Mouse (Mus musculus): ENCODE results near the gene Ints7. TPM values are rescaled to one million over a fixed set of nuclear protein-coding genes. Genes with fewer than 3 reads are reported as not detected.

The Ints7 gene
- polyA plus RNA-seq, 1 experiment from 2014 or later, result 42.7 TPM

DNA sequence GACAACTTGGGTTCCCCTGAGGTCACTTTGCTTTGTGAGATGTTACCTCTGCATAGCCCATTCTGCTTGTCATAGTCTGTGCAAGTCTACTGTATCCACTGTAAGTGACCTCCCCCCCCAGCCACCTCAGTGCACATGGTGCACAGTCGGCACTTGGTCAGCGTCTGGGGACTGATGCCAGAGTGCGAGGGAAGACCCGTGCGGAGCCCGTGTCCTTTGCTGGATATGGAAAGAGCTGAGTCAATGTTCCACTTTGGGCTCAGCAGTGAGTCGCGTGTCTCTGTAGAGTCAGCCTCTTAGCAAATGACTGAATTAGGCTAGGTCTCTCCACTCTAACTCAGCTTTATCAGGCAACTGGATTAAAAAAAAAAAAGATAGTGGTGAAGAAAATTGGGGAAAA lies 47.4 kb downstream of the Ints7 start:
- Histone ChIP-seq H3K9ac (no peak overlapping the region), H3K27me3 (replicated peaks) (no peaks in the 10 kb centered on the region), H3K4me1 (no peaks in the 10 kb centered on the region), H3K4me2 (no peak overlapping the region), H3K27ac (no peak overlapping the region), H3K4me3 (no peak overlapping the region), H3K9me3 (no peaks in the 10 kb centered on the region), H3K36me3 (replicated peaks) (peaks cover 36% of the 10 kb centered on the region)
- WGBS, result 98% methylated on average over 8 of the region's 8 CpGs
- ATAC-seq (replicated peaks), result no peak

GRCm38 (mm10) chr1:191624492-191624891 lies 49.1 kb downstream of the Ints7 start:
- 86% methylated on average over 6 of the region's 6 CpGs for WGBS
- no peaks in the 10 kb centered on the region for H3K27me3 ChIP-seq (replicated peaks)
- no peak overlapping the region for H3K4me3 ChIP-seq
- no peaks in the 10 kb centered on the region for H3K9me3 ChIP-seq
- H3K4me1 ChIP-seq, result no peaks in the 10 kb centered on the region
- H3K36me3 ChIP-seq (replicated peaks), result peaks cover 24% of the 10 kb centered on the region
- no peak overlapping the region for H3K4me2 ChIP-seq
- H3K9ac ChIP-seq, result no peak overlapping the region
- no peak overlapping the region for H3K27ac ChIP-seq
- no peak for ATAC-seq (replicated peaks)

GRCm38 (mm10) chr1:191625026-191625425 lies 49.6 kb downstream of the Ints7 start:
- no peak overlapping the region for H3K4me2 ChIP-seq

DNA sequence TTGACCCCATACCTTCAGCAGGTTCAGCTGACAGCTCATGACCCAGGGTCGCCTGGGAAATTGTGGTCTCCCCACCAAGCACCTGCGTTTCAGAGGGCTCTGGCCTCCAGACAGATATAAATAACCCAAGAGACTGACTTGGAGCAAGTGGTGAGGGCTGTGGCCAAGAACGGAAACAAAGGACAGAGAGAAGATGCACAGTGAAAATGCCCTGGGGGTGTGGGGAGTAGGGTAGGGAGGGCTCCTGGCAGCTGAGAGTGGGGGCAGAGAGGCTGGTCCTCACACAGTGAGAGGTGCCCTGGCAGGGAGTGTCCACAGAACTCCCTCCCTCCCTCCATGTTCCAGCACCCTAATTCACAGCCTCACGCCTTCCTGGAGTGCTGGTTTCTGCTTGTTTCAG lies 50.2 kb downstream of the Ints7 start:
- Histone ChIP-seq H3K27ac (no peak overlapping the region), H3K4me1 (no peaks in the 10 kb centered on the region), H3K9me3 (no peaks in the 10 kb centered on the region), H3K4me2 (no peak overlapping the region), H3K27me3 (replicated peaks) (no peaks in the 10 kb centered on the region), H3K36me3 (replicated peaks) (peaks cover 13% of the 10 kb centered on the region; the same call in 1 of the 2 replicates), H3K4me3 (no peak overlapping the region), H3K9ac (no peak overlapping the region)
- WGBS, result 64% methylated on average over 4 of the region's 4 CpGs
- no peak for ATAC-seq (replicated peaks)

More at GRCm38 (mm10) chr1:191625026-191625425, 49.6 kb downstream of the Ints7 start:
- H3K27me3 ChIP-seq (replicated peaks), result no peaks in the 10 kb centered on the region
- no peak for ATAC-seq (replicated peaks)
- H3K9ac ChIP-seq, result no peak overlapping the region
- no peak overlapping the region for H3K4me3 ChIP-seq
- H3K9me3 ChIP-seq, result no peaks in the 10 kb centered on the region
- no peaks in the 10 kb centered on the region for H3K4me1 ChIP-seq
- WGBS, result 82% methylated on average over 6 of the region's 6 CpGs
- peaks cover 18% of the 10 kb centered on the region for H3K36me3 ChIP-seq (replicated peaks)
- H3K27ac ChIP-seq, result no peak overlapping the region

- Histone ChIP-seq H3K4me2 (no peak overlapping the region), H3K9ac (no peak overlapping the region), H3K27ac (no peak overlapping the region), H3K9me3 (no peaks in the 10 kb centered on the region), H3K27me3 (replicated peaks) (no peaks in the 10 kb centered on the region), H3K4me3 (no peak overlapping the region), H3K4me1 (no peaks in the 10 kb centered on the region), H3K36me3 (replicated peaks) (no peaks in the 10 kb centered on the region)
- WGBS, result 81% methylated on average over 11 of the region's 11 CpGs
- ATAC-seq (replicated peaks), result no peak
These were observed 53.2 kb downstream of the Ints7 start for GRCm38 (mm10) chr1:191628457-191629169.

DNA sequence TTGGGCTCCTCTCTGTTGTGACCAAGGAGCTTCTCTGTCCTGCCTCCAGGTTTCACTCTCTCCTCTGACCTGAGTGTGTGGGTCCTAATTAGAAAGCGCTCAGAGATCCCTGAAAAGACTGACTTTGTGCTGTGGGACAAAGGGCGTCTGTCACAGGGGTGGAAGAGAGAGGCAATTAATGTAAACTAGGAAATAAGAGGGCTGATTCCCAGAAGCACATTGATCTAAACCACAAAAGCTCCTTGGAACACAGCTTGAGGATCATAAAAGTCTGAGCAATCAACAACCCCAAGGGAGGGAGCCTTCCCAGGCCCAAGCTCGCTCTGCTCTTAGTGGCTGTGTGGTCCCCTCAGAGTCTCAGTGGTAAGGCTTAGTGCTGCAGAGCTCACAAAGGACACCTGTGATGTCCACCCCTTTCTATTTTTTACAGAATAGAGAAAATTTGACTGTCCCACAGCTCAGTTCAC lies 53.8 kb downstream of the Ints7 start:
- ATAC-seq (replicated peaks), result no peak

DNA sequence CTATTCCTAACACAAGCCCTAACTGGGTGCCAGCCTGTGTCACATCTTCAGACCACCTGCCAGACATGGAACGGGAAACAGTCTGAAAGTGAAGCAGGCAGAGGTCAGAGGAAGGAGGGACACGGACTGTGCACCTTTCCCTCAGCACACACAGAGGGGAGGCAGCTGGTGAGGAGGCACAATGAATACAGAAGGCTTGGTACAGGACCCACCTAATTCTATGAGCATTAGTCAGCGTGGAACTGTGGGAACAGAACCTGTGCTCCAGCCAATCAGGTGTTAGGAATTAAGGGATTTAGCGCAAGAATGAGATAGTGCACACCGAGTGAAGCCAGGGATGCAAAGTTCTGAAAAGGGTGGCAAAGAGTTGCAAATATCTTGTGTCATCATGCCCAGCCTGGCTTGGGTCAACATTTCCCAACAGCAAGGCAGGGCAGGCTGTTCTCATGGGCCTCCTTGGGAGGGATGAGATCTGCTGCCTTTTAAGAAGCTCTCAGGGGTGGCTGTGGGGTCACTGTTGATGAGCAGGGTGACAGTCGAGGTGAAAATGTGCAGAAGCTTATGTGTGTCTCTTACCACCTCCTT lies 57.2 kb downstream of the Ints7 start:
- Histone ChIP-seq H3K4me3 (no peak overlapping the region), H3K4me2 (no peak overlapping the region), H3K36me3 (replicated peaks) (no peaks in the 10 kb centered on the region), H3K9me3 (no peaks in the 10 kb centered on the region), H3K4me1 (no peaks in the 10 kb centered on the region), H3K9ac (no peak overlapping the region), H3K27ac (no peak overlapping the region), H3K27me3 (replicated peaks) (no peaks in the 10 kb centered on the region)
- ATAC-seq (replicated peaks), result no peak
- 66% methylated on average over 6 of the region's 6 CpGs for WGBS

More for the DNA sequence above, 53.8 kb downstream of the Ints7 start:
- no peaks in the 10 kb centered on the region for H3K9me3 ChIP-seq
- H3K9ac ChIP-seq, result no peak overlapping the region
- no peaks in the 10 kb centered on the region for H3K4me1 ChIP-seq
- no peak overlapping the region for H3K27ac ChIP-seq
- H3K27me3 ChIP-seq (replicated peaks), result no peaks in the 10 kb centered on the region
- H3K4me2 ChIP-seq, result no peak overlapping the region
- no peaks in the 10 kb centered on the region for H3K36me3 ChIP-seq (replicated peaks)
- H3K4me3 ChIP-seq, result no peak overlapping the region
- WGBS, result 45% methylated on average over 3 of the region's 3 CpGs

DNA sequence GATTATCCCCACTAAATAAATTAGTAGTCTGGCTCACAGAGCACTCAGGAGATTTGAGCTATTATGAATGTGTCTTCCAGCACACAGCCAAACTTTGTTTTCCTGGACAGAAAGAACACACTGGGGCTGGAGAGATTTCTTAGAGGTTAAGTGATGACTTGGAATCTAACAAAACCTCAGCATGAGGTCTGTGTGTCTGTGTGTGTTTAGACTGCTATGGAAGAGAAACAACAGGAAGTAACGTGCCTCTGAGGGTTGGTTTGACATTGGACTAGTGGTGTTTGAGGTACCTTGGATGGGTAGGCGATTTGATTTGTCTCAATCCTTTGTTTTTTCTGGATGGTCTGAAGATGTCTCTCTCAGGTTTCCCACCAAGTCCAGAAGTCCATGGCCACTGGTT lies 58.7 kb downstream of the Ints7 start:
- H3K4me3 ChIP-seq, result no peak overlapping the region
- no peak for ATAC-seq (replicated peaks)
- no peaks in the 10 kb centered on the region for H3K4me1 ChIP-seq
- H3K4me2 ChIP-seq, result no peak overlapping the region
- H3K9ac ChIP-seq, result no peak overlapping the region
- no peaks in the 10 kb centered on the region for H3K36me3 ChIP-seq (replicated peaks)
- WGBS, result 65% methylated on average over 2 of the region's 2 CpGs
- no peak overlapping the region for H3K27ac ChIP-seq
- H3K9me3 ChIP-seq, result no peaks in the 10 kb centered on the region
- H3K27me3 ChIP-seq (replicated peaks), result no peaks in the 10 kb centered on the region

- Histone ChIP-seq H3K4me1 (no peaks in the 10 kb centered on the region), H3K9me3 (no peaks in the 10 kb centered on the region), H3K9ac (no peak overlapping the region), H3K4me2 (no peak overlapping the region), H3K4me3 (no peak overlapping the region), H3K36me3 (replicated peaks) (no peaks in the 10 kb centered on the region), H3K27me3 (replicated peaks) (no peaks in the 10 kb centered on the region), H3K27ac (no peak overlapping the region)
- ATAC-seq (replicated peaks), result no peak
- 79% methylated on average over 2 of the region's 2 CpGs for WGBS
These were observed 63.0 kb downstream of the Ints7 start for GRCm38 (mm10) chr1:191638404-191638803.

- WGBS, result 68% methylated on average over 3 of the region's 3 CpGs
- ATAC-seq (replicated peaks), result no peak
- H3K27ac ChIP-seq, result no peak overlapping the region
- H3K36me3 ChIP-seq (replicated peaks), result no peaks in the 10 kb centered on the region
- H3K4me3 ChIP-seq, result no peak overlapping the region
- no peaks in the 10 kb centered on the region for H3K27me3 ChIP-seq (replicated peaks)
- no peaks in the 10 kb centered on the region for H3K9me3 ChIP-seq
- no peak overlapping the region for H3K9ac ChIP-seq
- H3K4me1 ChIP-seq, result peaks cover 5% of the 10 kb centered on the region; the same call in 1 of the 2 replicates
- H3K4me2 ChIP-seq, result no peak overlapping the region
These were observed 63.9 kb downstream of the Ints7 start for GRCm38 (mm10) chr1:191639200-191639807.

- Histone ChIP-seq H3K4me2 (no peak overlapping the region), H3K36me3 (replicated peaks) (no peaks in the 10 kb centered on the region), H3K4me3 (no peak overlapping the region), H3K9ac (no peak overlapping the region), H3K27me3 (replicated peaks) (no peaks in the 10 kb centered on the region), H3K4me1 (peaks cover 7% of the 10 kb centered on the region; the same call in 1 of the 2 replicates), H3K27ac (no peak overlapping the region), H3K9me3 (no peaks in the 10 kb centered on the region)
- ATAC-seq (replicated peaks), result no peak
- WGBS, result 73% methylated on average over 2 of the region's 2 CpGs
These were observed 64.7 kb downstream of the Ints7 start for GRCm38 (mm10) chr1:191640146-191640545.

DNA sequence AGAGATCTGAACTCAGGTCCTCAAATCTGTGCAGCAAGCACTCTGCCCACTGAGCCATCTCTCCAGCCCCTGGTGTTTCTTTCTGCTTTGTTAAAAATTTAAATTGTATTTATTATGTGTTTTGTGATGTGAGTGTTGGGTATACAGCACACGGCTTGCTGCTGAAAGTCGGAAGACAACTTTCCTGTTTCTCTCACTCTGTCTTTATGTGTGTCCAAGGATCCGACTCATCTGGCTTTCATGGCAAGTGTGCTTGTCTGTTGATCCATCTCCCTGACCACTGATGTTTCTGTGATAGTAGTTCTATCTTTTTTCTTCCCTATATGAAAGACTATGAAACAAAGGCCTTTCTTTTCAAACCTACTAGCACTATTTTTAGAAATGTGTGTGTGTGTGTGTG lies 65.4 kb downstream of the Ints7 start:
- no peak for ATAC-seq (replicated peaks)
- Histone ChIP-seq H3K4me3 (no peak overlapping the region), H3K4me2 (no peak overlapping the region), H3K27me3 (replicated peaks) (no peaks in the 10 kb centered on the region), H3K36me3 (replicated peaks) (no peaks in the 10 kb centered on the region), H3K4me1 (peaks cover 7% of the 10 kb centered on the region; the same call in 1 of the 2 replicates), H3K27ac (no peak overlapping the region), H3K9ac (no peak overlapping the region), H3K9me3 (no peaks in the 10 kb centered on the region)
- WGBS, result 75% methylated on average over 3 of the region's 3 CpGs

Data from midbrain, embryonic 15.5 days (tissue).